Mouse (Mus musculus): ENCODE results near the gene Vmn1r176. TPM values are rescaled to one million over a fixed set of nuclear protein-coding genes. Genes with fewer than 3 reads are reported as not detected.
"Not testable (repeated sequence)": the region's sequence is repeated elsewhere in the genome, so short reads cannot be mapped to it uniquely, and the experiment has no call there.

Gene Vmn1r176
- polyA plus RNA-seq (2014; fragmentation: Nextera tagmentation; extraction: Ambion mirVana): not detected in 2 replicates

- not testable (repeated sequence) for H3K27ac ChIP-seq (ENCODE audit: low read length); ATAC-seq (ENCODE audit: insufficient number of reproducible peaks, insufficient read depth, low FRiP score, low read depth)
Observed at GRCm38 (mm10) chr7:23837272-23837671, at the start of gene Vmn1r176. Gene Vmn1r176, minus strand, starts transcription at chr7:23837372.

GRCm38 (mm10) chr7:23876918-23877317, 39.7 kb upstream of the Vmn1r176 start:
- H3K36me3 ChIP-seq (ENCODE audit: control insufficient read depth, insufficient read depth, low read length); H3K27ac ChIP-seq (ENCODE audit: low read length); H3K9me3 ChIP-seq (ENCODE audit: control insufficient read depth, low read depth, low read length); H3K9ac ChIP-seq (replicated peaks; ENCODE audit: low read depth, low read length); H3K4me1 ChIP-seq (ENCODE audit: control insufficient read depth, insufficient read depth, low read length); H3K4me2 ChIP-seq (replicated peaks; ENCODE audit: low read depth, low read length); ATAC-seq (ENCODE audit: insufficient number of reproducible peaks, insufficient read depth, low FRiP score, low read depth); H3K27me3 ChIP-seq (ENCODE audit: control insufficient read depth, insufficient read depth, low read length); H3K4me3 ChIP-seq (ENCODE audit: low read depth, low read length): not testable (repeated sequence)
- 68% methylated on average over 3 of the region's 4 CpGs for WGBS

More at GRCm38 (mm10) chr7:23837272-23837671, at the start of gene Vmn1r176:
- no CpG with 5 or more reads among the region's 1 CpGs for WGBS
- H3K4me1 ChIP-seq (ENCODE audit: control insufficient read depth, insufficient read depth, low read length); H3K9me3 ChIP-seq (ENCODE audit: control insufficient read depth, low read depth, low read length); H3K36me3 ChIP-seq (ENCODE audit: control insufficient read depth, insufficient read depth, low read length); H3K27me3 ChIP-seq (ENCODE audit: control insufficient read depth, insufficient read depth, low read length); H3K4me2 ChIP-seq (replicated peaks; ENCODE audit: low read depth, low read length); H3K4me3 ChIP-seq (ENCODE audit: low read depth, low read length); H3K9ac ChIP-seq (replicated peaks; ENCODE audit: low read depth, low read length): not testable (repeated sequence)

- not testable (repeated sequence) for H3K9me3 ChIP-seq (ENCODE audit: control insufficient read depth, low read depth, low read length); H3K4me2 ChIP-seq (replicated peaks; ENCODE audit: low read depth, low read length); H3K4me1 ChIP-seq (ENCODE audit: control insufficient read depth, insufficient read depth, low read length); ATAC-seq (ENCODE audit: insufficient number of reproducible peaks, insufficient read depth, low FRiP score, low read depth); H3K9ac ChIP-seq (replicated peaks; ENCODE audit: low read depth, low read length); H3K4me3 ChIP-seq (ENCODE audit: low read depth, low read length); H3K27me3 ChIP-seq (ENCODE audit: control insufficient read depth, insufficient read depth, low read length); H3K27ac ChIP-seq (ENCODE audit: low read length); H3K36me3 ChIP-seq (ENCODE audit: control insufficient read depth, insufficient read depth, low read length)
- 20% methylated on average over 1 of the region's 1 CpGs for WGBS
Observed at GRCm38 (mm10) chr7:23866349-23866748, 29.2 kb upstream of the Vmn1r176 start, which contains the start of gene Vmn1r177. Gene Vmn1r177, minus strand, starts transcription at chr7:23866449.

- H3K9ac ChIP-seq (replicated peaks; ENCODE audit: low read depth, low read length); H3K4me1 ChIP-seq (ENCODE audit: control insufficient read depth, insufficient read depth, low read length); ATAC-seq (ENCODE audit: insufficient number of reproducible peaks, insufficient read depth, low FRiP score, low read depth); H3K36me3 ChIP-seq (ENCODE audit: control insufficient read depth, insufficient read depth, low read length); H3K27me3 ChIP-seq (ENCODE audit: control insufficient read depth, insufficient read depth, low read length); H3K27ac ChIP-seq (ENCODE audit: low read length); H3K4me2 ChIP-seq (replicated peaks; ENCODE audit: low read depth, low read length); H3K9me3 ChIP-seq (ENCODE audit: control insufficient read depth, low read depth, low read length); H3K4me3 ChIP-seq (ENCODE audit: low read depth, low read length): not testable (repeated sequence)
Observed at GRCm38 (mm10) chr7:23810543-23810942, 26.6 kb downstream of the Vmn1r176 start, which contains the start of gene Vmn1r175. Gene Vmn1r175, minus strand, starts transcription at chr7:23810643.

GRCm38 (mm10) chr7:23784526-23784925, 52.6 kb downstream of the Vmn1r176 start:
- Histone ChIP-seq H3K4me2 (replicated peaks; ENCODE audit: low read depth, low read length) (no peak overlapping the region), H3K27me3 (ENCODE audit: control insufficient read depth, insufficient read depth, low read length) (no peaks in the 10 kb centered on the region), H3K36me3 (ENCODE audit: control insufficient read depth, insufficient read depth, low read length) (no peaks in the 10 kb centered on the region), H3K4me1 (ENCODE audit: control insufficient read depth, insufficient read depth, low read length) (no peaks in the 10 kb centered on the region), H3K27ac (ENCODE audit: low read length) (no peak overlapping the region), H3K9ac (replicated peaks; ENCODE audit: low read depth, low read length) (no peak overlapping the region), H3K9me3 (ENCODE audit: control insufficient read depth, low read depth, low read length) (peaks cover 1% of the 10 kb centered on the region; the same call in 1 of the 2 replicates), H3K4me3 (ENCODE audit: low read depth, low read length) (no peak overlapping the region)
- WGBS: 76% methylated on average over 6 of the region's 6 CpGs
- no peak for ATAC-seq (ENCODE audit: insufficient number of reproducible peaks, insufficient read depth, low FRiP score, low read depth)

Other genes starting within 250 kb of the Vmn1r176 start
- not detected in 2 replicates for gene Vmn1r170, start 231.2 kb downstream of the Vmn1r176 start, polyA plus RNA-seq (2014; fragmentation: Nextera tagmentation; extraction: Ambion mirVana)
- not detected in 2 replicates for gene Vmn1r171, start 206.7 kb downstream of the Vmn1r176 start, polyA plus RNA-seq (2014; fragmentation: Nextera tagmentation; extraction: Ambion mirVana)
- gene Vmn1r172, start 179.1 kb downstream of the Vmn1r176 start, polyA plus RNA-seq (2014; fragmentation: Nextera tagmentation; extraction: Ambion mirVana): not detected in 2 replicates
- gene Vmn1r173, start 136.7 kb downstream of the Vmn1r176 start, polyA plus RNA-seq (2014; fragmentation: Nextera tagmentation; extraction: Ambion mirVana): not detected in 2 replicates
- not detected in 2 replicates for gene Vmn1r174, start 85.1 kb downstream of the Vmn1r176 start, polyA plus RNA-seq (2014; fragmentation: Nextera tagmentation; extraction: Ambion mirVana)
- gene Vmn1r175, start 26.7 kb downstream of the Vmn1r176 start, polyA plus RNA-seq (2014; fragmentation: Nextera tagmentation; extraction: Ambion mirVana): not detected in 2 replicates
- gene Vmn1r177, start 29.1 kb upstream of the Vmn1r176 start, polyA plus RNA-seq (2014; fragmentation: Nextera tagmentation; extraction: Ambion mirVana): not detected in 2 replicates
- gene Vmn1r178, start 54.6 kb upstream of the Vmn1r176 start, polyA plus RNA-seq (2014; fragmentation: Nextera tagmentation; extraction: Ambion mirVana): not detected in 2 replicates
- gene Vmn1r179, start 89.6 kb upstream of the Vmn1r176 start, polyA plus RNA-seq (2014; fragmentation: Nextera tagmentation; extraction: Ambion mirVana): not detected in 2 replicates
- not detected in 2 replicates for gene Vmn1r180, start 113.3 kb upstream of the Vmn1r176 start, polyA plus RNA-seq (2014; fragmentation: Nextera tagmentation; extraction: Ambion mirVana)
- not detected in 2 replicates for gene Vmn1r181, start 137.2 kb upstream of the Vmn1r176 start, polyA plus RNA-seq (2014; fragmentation: Nextera tagmentation; extraction: Ambion mirVana)
- gene V1rd19, start 164.3 kb upstream of the Vmn1r176 start, polyA plus RNA-seq (2014; fragmentation: Nextera tagmentation; extraction: Ambion mirVana): not detected in 2 replicates
- gene Vmn1r183, start 215.9 kb upstream of the Vmn1r176 start, polyA plus RNA-seq (2014; fragmentation: Nextera tagmentation; extraction: Ambion mirVana): not detected in 2 replicates
- 21.4 and 23.2 TPM in 2 replicates for gene Zfp180, start 244.6 kb upstream of the Vmn1r176 start, polyA plus RNA-seq (2014; fragmentation: Nextera tagmentation; extraction: Ambion mirVana)

Data from stomach, embryonic 14.5 days (tissue).